Mouse (Mus musculus): ENCODE data around the gene Gp5.

Gene Gp5

GRCm38 (mm10) chr16:30275558-30276340 lies 34.8 kb downstream of the Gp5 start:
- DNase-seq, result no peak

GRCm38 (mm10) chr16:30273065-30273464 lies 37.5 kb downstream of the Gp5 start:
- DNase-seq, result no peak

- DNase-seq, result no peak
These were observed 38.5 kb downstream of the Gp5 start for GRCm38 (mm10) chr16:30271941-30272595.

- no peak for DNase-seq
These were observed 39.3 kb downstream of the Gp5 start for GRCm38 (mm10) chr16:30271223-30271761.

GRCm38 (mm10) chr16:30267359-30267758 lies 43.2 kb downstream of the Gp5 start, which contains the start of gene Cpn2:
Gene Cpn2 (minus strand): TSS chr16:30267499.
- no peak for DNase-seq

- no peak for DNase-seq
These were observed 44.0 kb downstream of the Gp5 start for GRCm38 (mm10) chr16:30266561-30266960.

GRCm38 (mm10) chr16:30265611-30266010 lies 45.0 kb downstream of the Gp5 start:
- no peak for DNase-seq

GRCm38 (mm10) chr16:30263156-30263555 lies 47.4 kb downstream of the Gp5 start:
- DNase-seq, result no peak

GRCm38 (mm10) chr16:30262664-30263063 lies 47.9 kb downstream of the Gp5 start:
- DNase-seq, result peak; percentile 67 to 72

- DNase-seq, result no peak
These were observed 48.4 kb downstream of the Gp5 start for GRCm38 (mm10) chr16:30262157-30262556.

- no peak for DNase-seq
These were observed 49.2 kb downstream of the Gp5 start for GRCm38 (mm10) chr16:30261341-30261740.

GRCm38 (mm10) chr16:30260012-30260635 lies 50.5 kb downstream of the Gp5 start:
- no peak for DNase-seq

- DNase-seq, result no peak
These were observed 51.1 kb downstream of the Gp5 start for GRCm38 (mm10) chr16:30259444-30259843.

- DNase-seq, result no peak
These were observed 52.1 kb downstream of the Gp5 start for GRCm38 (mm10) chr16:30258441-30258840.

GRCm38 (mm10) chr16:30257718-30258117 lies 52.9 kb downstream of the Gp5 start:
- no peak for DNase-seq

All from cerebellum, postnatal 36 days (tissue).